Mouse (Mus musculus): ENCODE measurements around the gene Rasal3. TPM values are rescaled to one million over a fixed set of nuclear protein-coding genes. Genes with fewer than 3 reads are reported as not detected.

Gene Rasal3
- polyA plus RNA-seq, 1 experiment from 2014 or later, result 0.76 TPM

DNA sequence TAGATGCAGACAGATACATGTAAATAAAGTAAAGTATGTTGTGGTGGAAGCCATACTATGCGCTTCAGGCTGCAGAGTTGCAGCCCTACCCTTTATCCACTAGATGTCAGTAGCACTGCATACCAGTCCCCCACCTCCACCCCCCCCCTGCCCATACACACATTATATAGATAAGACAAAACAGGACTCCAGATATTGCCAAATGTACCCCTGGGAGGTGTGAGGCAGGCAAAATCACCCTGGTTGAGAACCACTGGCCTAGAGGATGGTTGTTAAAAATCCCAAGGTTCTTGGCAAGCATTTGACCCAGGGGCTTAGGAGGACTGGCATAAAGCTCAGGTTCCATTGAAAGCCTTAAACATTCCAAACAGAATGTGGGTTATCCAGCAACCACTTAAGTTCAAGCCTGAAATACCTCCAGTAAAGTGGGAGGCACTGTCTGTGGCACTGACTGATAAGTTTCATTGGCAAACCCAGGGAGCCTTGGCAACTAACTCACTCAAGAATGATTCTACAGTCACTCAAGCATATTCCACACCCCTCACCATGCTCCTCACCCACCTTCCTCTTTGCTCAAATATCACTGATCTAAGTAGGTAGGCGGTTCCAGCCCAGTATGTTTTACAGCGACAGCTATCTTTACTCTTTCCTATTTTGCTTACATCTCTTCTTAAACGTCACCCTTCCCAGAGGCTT is 54.2 kb downstream of the Rasal3 start:
- no peaks in the 10 kb centered on the region for H3K27me3 ChIP-seq (ENCODE audit: control insufficient read depth, insufficient read depth, low read length)
- 4% methylated on average over 4 of the region's 4 CpGs for WGBS
- no peaks in the 10 kb centered on the region for H3K9me3 ChIP-seq (ENCODE audit: control insufficient read depth, low read length)
- H3K4me3 ChIP-seq (ENCODE audit: control insufficient read depth in 1 of 2, insufficient read depth in 1 of 2, low read depth in 1 of 2, low read length in 2 of 2), result peak overlapping the region; percentile 66 to 72; a peak in 3 of 4 replicates
- H3K4me2 ChIP-seq (ENCODE audit: low read length), result peak overlapping the region; percentile 95
- peak overlapping the region; percentile 55 to 85 for H3K27ac ChIP-seq (replicated peaks in 1 of 2; ENCODE audit: control insufficient read depth in 1 of 2, insufficient read depth in 1 of 2, low read depth in 2 of 2, low read length in 2 of 2)
- H3K4me1 ChIP-seq (ENCODE audit: control insufficient read depth in 2 of 2, insufficient read depth in 2 of 2, low read length in 2 of 2), result peaks cover 0 to 16% of the 10 kb centered on the region in 2 experiments; a peak in 2 of 4 replicates
- H3K36me3 ChIP-seq (ENCODE audit: control insufficient read depth, insufficient read depth, low read length), result peaks cover 19% of the 10 kb centered on the region
- H3K9ac ChIP-seq (ENCODE audit: low read length), result peak overlapping the region; percentile 85
- ATAC-seq (ENCODE audit: insufficient number of reproducible peaks, insufficient read depth, low FRiP score, low read depth), result 0 out of 2 replicates have a peak, but pooled peaks have one; percentile 15

- Histone ChIP-seq H3K4me3 (ENCODE audit: control insufficient read depth in 1 of 2, insufficient read depth in 1 of 2, low read depth in 1 of 2, low read length in 2 of 2) (peak overlapping the region in 1 of 2 experiments; percentile 66; a peak in 1 of 4 replicates), H3K9me3 (ENCODE audit: control insufficient read depth, low read length) (no peaks in the 10 kb centered on the region), H3K27ac (replicated peaks in 1 of 2; ENCODE audit: control insufficient read depth in 1 of 2, insufficient read depth in 1 of 2, low read depth in 2 of 2, low read length in 2 of 2) (no peak overlapping the region), H3K4me2 (ENCODE audit: low read length) (peak overlapping the region; percentile 95), H3K36me3 (ENCODE audit: control insufficient read depth, insufficient read depth, low read length) (peaks cover 19% of the 10 kb centered on the region), H3K27me3 (ENCODE audit: control insufficient read depth, insufficient read depth, low read length) (no peaks in the 10 kb centered on the region), H3K9ac (ENCODE audit: low read length) (peak overlapping the region; percentile 85), H3K4me1 (ENCODE audit: control insufficient read depth in 2 of 2, insufficient read depth in 2 of 2, low read length in 2 of 2) (peaks cover 0 to 16% of the 10 kb centered on the region in 2 experiments; a peak in 2 of 4 replicates)
- ATAC-seq (ENCODE audit: insufficient number of reproducible peaks, insufficient read depth, low FRiP score, low read depth), result no peak
- 88% methylated on average over 2 of the region's 2 CpGs for WGBS
Measured at GRCm38 (mm10) chr17:32348406-32348805, 55.0 kb downstream of the Rasal3 start.

DNA sequence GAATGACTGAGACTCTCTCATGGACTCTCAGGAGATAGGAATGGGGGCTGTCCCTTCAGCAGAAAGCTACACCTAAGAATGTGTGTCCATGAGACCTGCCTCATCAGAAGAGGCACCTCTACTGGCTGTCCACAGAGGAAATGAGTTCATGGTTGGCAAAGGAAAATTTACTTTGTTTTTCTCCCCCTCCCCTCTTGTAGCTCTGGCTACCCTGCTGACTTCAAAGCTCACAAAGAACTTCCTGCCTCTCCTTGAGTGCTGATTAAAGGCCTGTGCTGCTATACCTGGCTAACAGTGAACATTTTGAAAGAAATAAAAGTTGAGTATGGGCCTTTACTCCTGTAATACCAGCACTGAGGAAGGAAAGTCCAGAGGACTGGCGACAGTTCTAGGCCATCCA is 62.3 kb downstream of the Rasal3 start:
- ATAC-seq (ENCODE audit: insufficient number of reproducible peaks, insufficient read depth, low FRiP score, low read depth), result no peak
- H3K36me3 ChIP-seq (ENCODE audit: control insufficient read depth, insufficient read depth, low read length), result peaks cover 74% of the 10 kb centered on the region
- 94% methylated on average over 1 of the region's 1 CpGs for WGBS
- no peak overlapping the region for H3K4me3 ChIP-seq (ENCODE audit: control insufficient read depth in 1 of 2, insufficient read depth in 1 of 2, low read depth in 1 of 2, low read length in 2 of 2)
- no peak overlapping the region for H3K9ac ChIP-seq (ENCODE audit: low read length)
- no peak overlapping the region for H3K4me2 ChIP-seq (ENCODE audit: low read length)
- H3K27ac ChIP-seq (replicated peaks in 1 of 2; ENCODE audit: control insufficient read depth in 1 of 2, insufficient read depth in 1 of 2, low read depth in 2 of 2, low read length in 2 of 2), result no peak overlapping the region
- H3K4me1 ChIP-seq (ENCODE audit: control insufficient read depth in 2 of 2, insufficient read depth in 2 of 2, low read length in 2 of 2), result no peaks in the 10 kb centered on the region; a peak in 1 of 4 replicates
- H3K27me3 ChIP-seq (ENCODE audit: control insufficient read depth, insufficient read depth, low read length), result no peaks in the 10 kb centered on the region
- no peaks in the 10 kb centered on the region for H3K9me3 ChIP-seq (ENCODE audit: control insufficient read depth, low read length)

Small RNA genes within 50 kb of the gene (microRNA-seq; reads per million reads assigned to microRNA genes)
- not detected for gene Gm22201

Other genes with a start within 250 kb of the Rasal3 start
- 5.1 and 6.6 TPM in 2 replicates for gene Notch3, start 236.7 kb downstream of the Rasal3 start, polyA plus RNA-seq (2014; fragmentation: Nextera tagmentation; extraction: Ambion mirVana)
- gene Ephx3, start 214.0 kb downstream of the Rasal3 start, polyA plus RNA-seq (2014; fragmentation: Nextera tagmentation; extraction: Ambion mirVana), result 0.30 and 0.32 TPM in 2 replicates
- 54.7 and 57.0 TPM in 2 replicates for gene Brd4, start 118.9 kb downstream of the Rasal3 start, polyA plus RNA-seq (2014; fragmentation: Nextera tagmentation; extraction: Ambion mirVana)
- 33.0 and 34.9 TPM in 2 replicates for gene Akap8, start 82.3 kb downstream of the Rasal3 start, polyA plus RNA-seq (2014; fragmentation: Nextera tagmentation; extraction: Ambion mirVana)
- 83.5 and 84.1 TPM in 2 replicates for gene Akap8l, start 53.0 kb downstream of the Rasal3 start, polyA plus RNA-seq (2014; fragmentation: Nextera tagmentation; extraction: Ambion mirVana)
- gene Wiz, start 14.1 kb downstream of the Rasal3 start, polyA plus RNA-seq (2014; fragmentation: Nextera tagmentation; extraction: Ambion mirVana), result 18.2 and 19.5 TPM in 2 replicates
- gene Pglyrp2, start 20.6 kb upstream of the Rasal3 start, polyA plus RNA-seq (2014; fragmentation: Nextera tagmentation; extraction: Ambion mirVana), result not detected in 2 replicates
- gene Cyp4f39, start 49.1 kb upstream of the Rasal3 start, polyA plus RNA-seq (2014; fragmentation: Nextera tagmentation; extraction: Ambion mirVana), result 0.42 and 0.74 TPM in 2 replicates
- gene Cyp4f17, start 102.5 kb upstream of the Rasal3 start, polyA plus RNA-seq (2014; fragmentation: Nextera tagmentation; extraction: Ambion mirVana), result 8.3 and 8.6 TPM in 2 replicates
- gene Cyp4f16, start 133.0 kb upstream of the Rasal3 start, polyA plus RNA-seq (2014; fragmentation: Nextera tagmentation; extraction: Ambion mirVana), result 13.8 and 15.2 TPM in 2 replicates
- gene Cyp4f37, start 217.7 kb upstream of the Rasal3 start, polyA plus RNA-seq (2014; fragmentation: Nextera tagmentation; extraction: Ambion mirVana), result not detected in 2 replicates